Mouse (Mus musculus) c-Kit-positive CD71-positive TER-119-positive erythroid progenitor cells, embryonic 14.5 days (primary cell): ENCODE data around the gene Slc25a10.
A peak's percentile ranks its signal among the peaks of the same experiment; 100 is the strongest.

Experiments
- DNase-seq: peaks from one replicate; pipeline ENCODE4 v3.0.0-alpha.2; 2013; ENCODE audit warnings: low spot score

Slc25a10 gene

GRCm38 (mm10) chr11:120491317-120492023 lies at the start of gene Slc25a10:
TSS of gene Slc25a10 (plus strand) at chr11:120491840.
- DNase-seq = peak; percentile 85

DNA sequence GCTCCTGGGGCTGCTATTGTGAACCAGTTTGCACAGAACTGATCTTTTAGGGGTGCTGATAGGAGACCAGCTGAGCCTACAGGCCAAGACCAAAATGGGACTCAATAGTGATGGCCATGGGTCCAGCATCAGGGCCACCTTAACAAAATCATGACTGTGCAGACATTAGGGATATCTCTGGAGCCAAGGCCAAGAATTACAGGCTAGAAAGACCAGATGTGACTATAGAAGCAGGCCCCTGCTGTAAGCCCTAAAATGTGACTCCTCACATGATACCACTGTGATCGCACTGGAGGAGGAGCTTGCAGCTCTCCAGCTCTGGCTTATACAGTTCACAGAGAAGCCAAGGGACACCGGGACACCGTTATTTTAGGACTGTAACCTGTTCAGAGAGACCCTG lies 49.3 kb upstream of the Slc25a10 start, which contains the start of gene Tspan10:
TSS of gene Tspan10 (plus strand) at position 301 of the 400 bp plus-strand sequence.
- no peak for DNase-seq

DNA sequence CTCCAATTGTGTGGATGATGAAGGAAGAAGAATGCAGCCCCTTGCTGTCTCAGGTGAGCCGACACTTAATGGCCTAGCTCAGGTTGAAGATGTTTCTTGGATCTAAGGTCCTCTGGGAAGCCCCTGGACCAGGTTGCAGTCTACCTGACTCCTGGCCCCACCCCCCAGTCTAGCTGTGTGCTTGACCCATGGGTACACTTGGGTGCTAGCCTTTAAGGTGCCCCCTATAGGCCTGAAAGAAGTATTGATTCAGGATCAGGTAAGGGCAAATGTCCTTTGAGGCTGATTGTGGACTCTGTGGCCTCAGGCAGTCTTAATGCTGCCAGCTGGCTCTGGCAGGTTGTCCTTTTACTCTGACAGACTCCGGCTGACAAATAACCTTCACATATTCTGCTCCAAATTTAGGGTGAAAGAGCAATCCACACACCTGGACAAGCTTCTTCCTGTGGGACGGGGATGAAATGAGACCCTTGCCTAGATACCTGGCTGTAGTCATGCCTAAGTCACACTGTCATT lies 48.8 kb upstream of the Slc25a10 start:
- DNase-seq = no peak

GRCm38 (mm10) chr11:120444106-120444505 lies 47.5 kb upstream of the Slc25a10 start:
- DNase-seq = no peak

GRCm38 (mm10) chr11:120445475-120445874 lies 46.2 kb upstream of the Slc25a10 start:
- no peak for DNase-seq

- no peak for DNase-seq
Measured at GRCm38 (mm10) chr11:120447179-120447578, 44.5 kb upstream of the Slc25a10 start.

DNA sequence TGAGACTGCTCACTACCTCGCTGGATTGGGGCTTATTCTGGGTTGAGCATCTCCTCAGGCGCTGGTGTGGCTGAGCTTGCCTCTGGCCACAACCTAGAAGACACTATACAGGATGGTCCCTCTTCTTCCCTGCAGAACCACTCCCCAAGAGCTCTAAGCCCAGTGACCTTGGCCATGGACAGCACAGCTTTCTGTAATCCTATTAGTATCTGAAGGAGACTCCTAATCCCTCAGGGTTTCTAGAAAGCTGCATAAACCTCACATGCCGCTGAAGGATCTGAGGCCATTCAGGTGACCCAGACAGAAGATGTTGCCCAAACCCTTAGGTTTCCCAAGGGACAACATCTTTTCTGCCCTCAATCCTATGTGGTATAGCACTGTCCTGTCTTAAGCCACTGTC lies 39.4 kb upstream of the Slc25a10 start:
- DNase-seq = no peak

DNA sequence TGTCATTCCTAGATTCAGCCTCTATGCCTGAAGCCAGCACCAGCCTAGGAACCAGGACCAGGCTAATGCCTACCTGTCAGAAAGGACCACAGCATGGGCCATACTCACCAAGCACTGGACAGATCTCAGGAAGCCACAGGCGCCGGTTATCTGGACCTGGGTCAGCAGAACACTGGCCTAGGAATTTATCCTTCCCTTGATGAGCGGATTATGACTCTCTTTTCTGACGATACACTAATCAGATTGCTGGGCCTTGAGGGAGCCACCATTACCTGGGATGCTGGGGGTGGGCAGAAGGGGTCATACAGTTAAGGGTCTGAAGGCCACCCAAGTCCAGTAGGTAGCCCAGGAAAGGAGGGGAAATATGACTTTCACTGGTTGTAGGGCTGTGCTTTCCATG lies 38.3 kb upstream of the Slc25a10 start, which contains the start of gene Pde6g:
TSS of gene Pde6g (minus strand) at position 195 of the 400 bp plus-strand sequence.
- no peak for DNase-seq

DNA sequence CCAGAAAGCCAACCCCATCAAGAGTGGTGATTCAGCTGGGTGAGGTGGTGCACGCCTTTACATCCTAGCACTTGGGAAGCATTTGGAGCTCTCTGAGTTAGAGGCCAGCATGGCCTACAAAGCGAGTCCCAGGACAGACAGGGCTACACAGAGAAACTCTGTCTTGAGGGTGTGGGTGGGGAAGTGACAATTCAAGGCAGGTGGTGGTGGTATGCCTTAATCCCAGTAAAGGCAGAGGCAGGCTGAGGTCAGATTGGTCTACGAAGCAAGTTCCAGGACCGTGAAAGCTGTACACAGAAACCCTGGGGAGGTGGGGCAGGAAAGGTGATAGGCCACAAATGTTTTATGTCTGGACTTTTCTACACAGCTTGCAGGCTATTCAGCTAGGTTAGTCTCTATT lies 36.7 kb upstream of the Slc25a10 start:
- DNase-seq = no peak

DNA sequence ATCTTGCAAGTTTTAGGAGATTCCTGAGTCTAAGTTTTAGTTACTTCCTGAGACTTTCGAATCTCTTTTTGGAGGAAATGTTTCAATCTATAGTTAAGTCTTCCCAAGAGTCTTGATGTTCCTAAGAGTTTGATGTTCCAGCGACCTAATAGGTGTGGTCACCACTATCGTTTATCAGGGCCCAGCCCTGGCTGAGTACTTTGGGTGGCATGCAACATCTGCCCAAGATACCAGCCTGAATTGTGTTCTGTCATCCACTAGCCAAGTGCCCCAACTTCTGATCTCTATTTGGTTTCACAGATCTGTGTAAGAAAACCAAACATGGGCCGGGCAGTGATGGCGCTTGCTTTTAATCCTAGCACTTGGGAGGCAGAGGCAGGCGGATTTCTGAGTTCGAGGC lies 36.2 kb upstream of the Slc25a10 start:
- DNase-seq = peak; percentile 45

DNA sequence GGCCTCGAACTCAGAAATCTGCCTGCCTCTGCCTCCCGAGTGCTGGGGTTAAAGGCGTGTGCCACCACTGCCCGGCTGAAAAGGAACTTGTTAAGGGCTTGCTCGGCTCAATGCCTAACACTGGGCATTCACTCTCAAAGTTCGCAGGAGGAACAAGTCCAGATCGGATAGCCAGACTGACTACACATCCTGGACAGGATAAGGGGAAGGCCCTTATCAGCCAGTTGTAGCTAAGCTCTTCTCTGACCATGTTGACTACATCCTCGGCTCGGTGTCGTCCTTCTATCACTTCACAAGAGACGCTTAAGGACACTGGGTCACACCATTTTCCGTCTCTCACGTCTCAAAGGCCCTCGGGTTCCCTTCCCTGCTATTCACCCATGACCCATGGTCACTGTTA lies 34.3 kb upstream of the Slc25a10 start:
- peak; percentile 48 for DNase-seq

GRCm38 (mm10) chr11:120457772-120458751 lies 33.6 kb upstream of the Slc25a10 start, which contains the start of the genes Oxld1 and Ccdc137:
TSS of gene Oxld1 (minus strand) at chr11:120458068.
TSS of gene Ccdc137 (plus strand) at chr11:120458115.
- peak; percentile 77 for DNase-seq

DNA sequence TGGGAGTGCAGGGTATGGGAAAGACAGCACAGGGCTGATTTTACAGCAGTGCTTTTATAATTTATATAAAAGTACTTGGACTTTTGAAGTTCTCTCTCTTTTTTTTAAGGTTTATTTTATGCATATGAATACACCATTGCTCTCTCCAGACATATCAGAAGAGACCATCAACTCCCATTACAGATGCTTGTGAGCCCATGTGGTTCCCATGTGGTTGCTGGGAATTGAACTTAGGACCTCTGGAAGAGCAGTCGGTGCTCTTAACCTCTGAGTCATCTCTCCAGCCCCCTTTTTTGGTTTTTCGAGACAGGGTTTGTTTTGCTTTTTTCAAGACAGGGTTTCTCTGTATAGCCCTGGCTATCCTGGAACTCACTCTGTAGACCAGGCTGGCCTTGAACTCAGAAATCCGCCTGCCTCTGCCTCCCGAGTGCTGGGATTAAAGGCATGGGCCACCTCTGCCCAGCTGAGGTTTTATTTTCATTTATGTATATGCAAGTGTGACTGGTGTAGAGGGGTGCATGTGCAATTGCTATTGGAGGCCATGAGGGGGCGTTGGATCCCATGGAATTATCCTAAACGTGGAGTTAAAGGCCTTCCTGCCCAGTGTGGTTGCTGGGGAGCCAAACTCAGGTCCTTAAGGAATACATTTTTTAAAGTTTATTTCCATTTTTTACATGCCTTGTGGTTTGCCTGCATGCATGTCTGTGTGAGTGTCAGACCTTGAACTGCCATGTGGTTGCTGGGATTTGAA lies 32.6 kb upstream of the Slc25a10 start:
- no peak for DNase-seq

GRCm38 (mm10) chr11:120463536-120463935 lies 28.1 kb upstream of the Slc25a10 start:
- DNase-seq = no peak

GRCm38 (mm10) chr11:120464365-120464764 lies 27.3 kb upstream of the Slc25a10 start:
- no peak for DNase-seq

DNA sequence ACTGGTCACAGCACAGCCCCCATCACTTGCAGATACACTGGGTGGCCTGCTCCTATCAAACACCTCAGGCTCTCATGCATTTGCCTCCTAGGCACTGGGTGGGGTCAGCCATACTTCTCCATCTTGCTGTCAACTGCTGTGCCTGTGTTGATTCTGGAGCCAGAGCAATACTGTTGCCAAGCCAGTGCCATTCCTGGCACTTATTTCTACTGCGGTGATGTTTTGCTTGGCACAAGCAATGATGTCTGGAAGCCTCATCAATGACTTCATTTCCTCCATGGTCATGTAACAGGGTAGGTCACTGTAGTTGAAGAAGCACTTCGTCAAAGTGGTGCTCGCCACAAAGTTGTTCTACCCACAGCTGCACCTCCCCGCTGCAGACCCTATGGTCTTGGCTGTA lies 26.1 kb upstream of the Slc25a10 start:
- DNase-seq = no peak

DNA sequence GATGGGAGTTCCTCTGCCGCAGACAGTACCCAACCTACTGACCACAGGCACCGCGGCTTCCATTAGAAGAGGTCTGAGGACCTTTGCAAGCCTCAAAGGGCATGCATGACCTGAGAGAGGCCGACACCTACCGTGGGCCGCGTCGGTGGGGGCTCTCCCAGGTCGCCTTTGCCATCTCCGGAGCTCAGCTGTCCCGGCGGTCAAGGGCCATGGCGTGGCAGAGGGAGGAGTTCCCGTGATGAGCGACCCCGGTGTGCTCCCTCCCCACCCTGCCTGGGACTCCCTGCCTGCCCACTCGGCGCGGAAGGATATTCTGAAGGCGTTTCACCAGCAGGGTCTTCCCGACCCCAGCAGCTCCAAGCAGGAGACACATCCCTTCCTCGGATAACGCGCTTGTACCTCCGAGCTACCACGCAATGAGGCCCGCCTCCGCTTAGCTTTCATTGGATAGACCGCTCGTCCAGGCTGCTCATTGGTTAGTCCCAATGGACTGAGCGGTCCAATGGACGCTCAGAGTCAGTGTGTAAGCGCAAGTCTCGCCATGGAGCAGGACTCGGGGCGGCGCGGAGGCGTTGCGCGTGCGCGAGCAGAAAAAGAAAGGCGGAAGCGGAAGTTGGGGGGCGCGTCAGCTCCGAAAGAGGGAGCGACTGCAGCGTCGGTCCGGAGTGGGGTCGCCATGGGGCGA lies 24.4 kb upstream of the Slc25a10 start, which contains the start of gene Arl16:
TSS of gene Arl16 (minus strand) at position 557 of the 685 bp plus-strand sequence.
- peak; percentile 96 for DNase-seq

GRCm38 (mm10) chr11:120467736-120468092 lies 23.9 kb upstream of the Slc25a10 start:
- no peak for DNase-seq

DNA sequence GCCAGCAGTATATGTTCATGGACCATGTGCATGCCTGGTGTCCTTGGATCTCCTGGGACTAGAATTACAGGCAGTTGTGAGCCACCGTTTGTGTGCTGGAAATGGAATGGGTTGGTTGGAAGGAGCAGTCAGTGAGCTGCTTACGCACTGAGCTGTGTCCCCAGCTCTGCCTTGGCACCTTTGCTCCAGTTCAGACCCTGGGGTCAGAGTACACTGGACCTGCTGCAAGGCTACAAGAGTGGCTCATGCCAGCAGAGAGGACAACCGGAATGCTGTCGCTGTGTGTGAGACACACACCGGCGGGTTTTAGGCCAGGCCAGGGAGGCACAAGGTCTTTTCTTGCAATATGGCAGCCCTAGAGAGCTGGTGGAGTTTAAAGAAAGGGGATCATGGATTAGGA lies 19.6 kb upstream of the Slc25a10 start:
- DNase-seq = no peak

GRCm38 (mm10) chr11:120483448-120483934 lies 8.1 kb upstream of the Slc25a10 start:
- DNase-seq = no peak
